Mouse (Mus musculus) lung, postnatal 0 days (tissue): Measurements from ENCODE around the gene Med24. TPM values are rescaled to one million over a fixed set of nuclear protein-coding genes. Genes with fewer than 3 reads are reported as not detected.
A peak's percentile ranks its signal among the peaks of the same experiment; 100 is the strongest.

Source experiments
- ATAC-seq: fragments of 200-750 bp; cut with Nextera tagmentation; 2 replicates; pipeline ENCODE4 v1.8.0; 2017; ENCODE audit warnings: moderate library complexity
- DNase-seq: peaks from one replicate; pipeline ENCODE4 v3.0.0-alpha.2; 2016; ENCODE audit warnings: low spot score
- H3K27ac ChIP-seq: fragments of 300-500 bp; sonication (generic); 2 replicates; pipeline ENCODE4 v1.5.1; 2014; ENCODE audit warnings: antibody characterized with exemption, mild to moderate bottlenecking, low read length, mixed read lengths
- H3K27me3 ChIP-seq: fragments of 300-500 bp; sonication (generic); replicated peaks from 2 replicates; pipeline ENCODE4 v1.6.1; 2014; ENCODE audit warnings: low read length, mixed read lengths; ENCODE audit not compliant: insufficient read depth
- H3K36me3 ChIP-seq: fragments of 300-500 bp; sonication (generic); 2 replicates; pipeline ENCODE4 v1.6.1; 2014; ENCODE audit warnings: low read length, mixed read lengths; ENCODE audit not compliant: insufficient read depth
- H3K4me1 ChIP-seq: fragments of 300-500 bp; sonication (generic); 2 replicates; pipeline ENCODE4 v1.6.1; 2014; ENCODE audit warnings: antibody characterized with exemption, low read depth, low read length, mixed read lengths; ENCODE audit not compliant: insufficient read depth
- H3K4me2 ChIP-seq: fragments of 300-500 bp; sonication (generic); replicated peaks from 2 replicates; pipeline ENCODE4 v1.6.1; 2014; ENCODE audit warnings: low read depth, mild to moderate bottlenecking, low read length, moderate library complexity, mixed read lengths
- H3K4me3 ChIP-seq: fragments of 300-500 bp; sonication (generic); 2 replicates; pipeline ENCODE4 v1.5.1; 2014; ENCODE audit warnings: low read depth, low read length
- H3K9ac ChIP-seq: fragments of 300-500 bp; sonication (generic); replicated peaks from 2 replicates; pipeline ENCODE4 v1.6.1; 2014; ENCODE audit warnings: low read depth, mild to moderate bottlenecking
- H3K9me3 ChIP-seq: fragments of 300-500 bp; sonication (generic); 2 replicates; pipeline ENCODE4 v1.6.1; 2016; ENCODE audit warnings: low read length, mixed read lengths
- CTCF ChIP-seq: IDR thresholded peaks from 2 replicates; pipeline ENCODE4 v1.5.1; 2016; ENCODE audit warnings: antibody characterized with exemption, mild to moderate bottlenecking
- EP300 ChIP-seq: IDR thresholded peaks from 2 replicates; pipeline ENCODE4 v1.6.1; 2016; ENCODE audit warnings: antibody characterized with exemption, mild to moderate bottlenecking, control low read depth
- WGBS: fragments of 180-500 bp; shearing (Covaris S2); extraction: QIAGEN DNeasy Blood & Tissue Kit; methylation state at CpG from one replicate; pipeline ENCODE4 v1.1.7; 2014; 5-methylcytosine and 5-hydroxymethylcytosine counted together
- polyA plus RNA-seq: library from polyadenylated mRNA; unstranded; fragments of >200 nt; fragmentation: Nextera tagmentation; extraction: Ambion mirVana; gene quantifications from 2 replicates; pipeline ENCODE4 v1.2.1, GENCODE M21; 2015

Med24 gene
- polyA plus RNA-seq: 19.9 and 20.6 TPM in 2 replicates

GRCm38 (mm10) chr11:98729119-98729588 is at the start of gene Med24:
Med24 (minus strand) TSS chr11:98729435.
- peak; percentile 82 for TF ChIP-seq EP300
- TF ChIP-seq CTCF: no peak
- 0 out of 2 replicates have a peak, but pooled peaks cover 6% of the 10 kb centered on the region for H3K36me3 ChIP-seq
- H3K9me3 ChIP-seq: no peaks in the 10 kb centered on the region
- H3K4me1 ChIP-seq: peaks cover 7% of the 10 kb centered on the region; the same call in 1 of the 2 replicates
- under 1% methylated on average over 16 of the region's 16 CpGs for WGBS
- H3K27ac ChIP-seq: peak within 1 kb of the TSS; percentile 51
- peak within 1 kb of the TSS; percentile 61 for H3K4me2 ChIP-seq
- peak; percentile 98 for DNase-seq
- peak; percentile 98 for ATAC-seq
- H3K9ac ChIP-seq: peak within 1 kb of the TSS; percentile 42
- no peaks in the 10 kb centered on the region for H3K27me3 ChIP-seq
- peak within 1 kb of the TSS; percentile 69 for H3K4me3 ChIP-seq

- no peak for DNase-seq
- Histone ChIP-seq H3K9ac (no peak overlapping the region), H3K4me1 (peaks cover 50% of the 10 kb centered on the region), H3K27me3 (no peaks in the 10 kb centered on the region), H3K4me2 (no peak overlapping the region), H3K4me3 (no peak overlapping the region), H3K27ac (peak overlapping the region; percentile 96), H3K9me3 (no peaks in the 10 kb centered on the region), H3K36me3 (no peaks in the 10 kb centered on the region)
- TF ChIP-seq EP300 (no peak), CTCF (no peak)
- ATAC-seq: no peak
Measured at GRCm38 (mm10) chr11:98777888-98778287, 48.7 kb upstream of the Med24 start.

- 7% methylated on average over 9 of the region's 9 CpGs for WGBS
- Histone ChIP-seq H3K27ac (peak overlapping the region; percentile 96), H3K4me2 (no peak overlapping the region), H3K36me3 (no peaks in the 10 kb centered on the region), H3K9ac (no peak overlapping the region), H3K9me3 (no peaks in the 10 kb centered on the region), H3K27me3 (no peaks in the 10 kb centered on the region), H3K4me3 (no peak overlapping the region), H3K4me1 (peaks cover 44% of the 10 kb centered on the region)
- TF ChIP-seq CTCF (no peak), EP300 (no peak)
- peak; percentile 89 for DNase-seq
- no peak for ATAC-seq
Measured at GRCm38 (mm10) chr11:98776843-98777590, 47.8 kb upstream of the Med24 start.

- 22% methylated on average over 12 of the region's 12 CpGs for WGBS
- no peaks in the 10 kb centered on the region for H3K9me3 ChIP-seq
- TF ChIP-seq EP300 (no peak), CTCF (no peak)
- H3K27ac ChIP-seq: peak overlapping the region; percentile 96
- no peak overlapping the region for H3K4me3 ChIP-seq
- H3K27me3 ChIP-seq: no peaks in the 10 kb centered on the region
- peak; percentile 21 for DNase-seq
- 0 out of 2 replicates have a peak, but pooled peaks cover 3% of the 10 kb centered on the region for H3K36me3 ChIP-seq
- ATAC-seq: no peak
- peak overlapping the region; percentile 57 for H3K4me2 ChIP-seq
- H3K4me1 ChIP-seq: peaks cover 37% of the 10 kb centered on the region
- H3K9ac ChIP-seq: 0 out of 2 replicates have a peak overlapping the region, but pooled peaks have one; percentile 19
Measured at GRCm38 (mm10) chr11:98776052-98776764, 47.0 kb upstream of the Med24 start.

DNA sequence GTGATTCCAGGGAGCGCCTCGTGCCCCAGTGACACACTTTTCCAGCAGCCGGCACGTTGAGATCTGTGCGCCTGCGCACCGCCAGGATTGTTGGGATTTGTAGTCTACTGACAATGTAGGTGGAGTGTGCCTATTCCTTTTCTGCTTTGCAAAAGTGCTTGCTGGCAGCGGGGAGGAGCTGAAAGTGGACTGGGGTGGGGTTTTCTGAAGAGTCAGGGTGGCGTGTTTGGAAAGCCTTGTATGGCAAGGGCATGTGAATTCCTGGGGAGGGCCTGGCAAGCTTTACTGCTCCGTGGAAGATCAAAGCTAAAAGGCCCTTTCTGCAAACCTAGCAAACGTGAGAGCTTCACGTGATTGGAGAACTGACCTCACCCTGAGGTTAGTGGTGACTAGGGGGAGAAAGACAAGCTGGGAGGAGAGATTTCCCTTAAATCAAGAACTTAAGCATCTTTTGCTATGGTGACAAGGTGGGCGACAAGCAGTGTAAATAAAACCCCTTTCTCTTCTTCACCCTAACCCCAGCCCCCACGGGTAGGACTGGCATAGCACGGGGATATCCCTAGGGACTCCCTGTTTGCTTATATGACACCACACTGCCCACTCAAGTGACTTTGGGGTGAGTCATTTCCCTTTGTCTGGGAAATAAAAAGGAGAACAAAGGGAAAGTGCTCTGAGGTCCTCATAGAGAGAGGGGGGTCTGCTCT is 46.3 kb upstream of the Med24 start:
- TF ChIP-seq CTCF (peak; percentile 11; the same call in 1 of the 2 replicates), EP300 (peak; percentile 96)
- H3K27ac ChIP-seq: peak overlapping the region; percentile 96
- DNase-seq: peak; percentile 99

More for the DNA sequence above, 46.3 kb upstream of the Med24 start:
- H3K4me3 ChIP-seq: peak overlapping the region; percentile 48
- no peaks in the 10 kb centered on the region for H3K27me3 ChIP-seq
- WGBS: 4% methylated on average over 15 of the region's 15 CpGs
- peak; percentile 67 for ATAC-seq
- H3K4me2 ChIP-seq: peak overlapping the region; percentile 57
- peaks cover 37% of the 10 kb centered on the region for H3K4me1 ChIP-seq
- no peaks in the 10 kb centered on the region for H3K9me3 ChIP-seq
- H3K9ac ChIP-seq: peak overlapping the region; percentile 19; the same call in 1 of the 2 replicates
- peaks cover 7% of the 10 kb centered on the region; the same call in 1 of the 2 replicates for H3K36me3 ChIP-seq
